Mouse (Mus musculus) left cerebral cortex, adult 11 months (tissue): ENCODE measurements at regions not wholly inside any gene's neighbourhood (a gene's known extent, or its start where the extent isn't known, plus 50 kb on each side); places are given as distances from the start of the nearest gene placed in this dataset.

ENCODE experiments used
- DNase-seq: peaks from one replicate; pipeline ENCODE4 v3.0.0; 2022; ENCODE audit warnings: low spot score

DNA sequence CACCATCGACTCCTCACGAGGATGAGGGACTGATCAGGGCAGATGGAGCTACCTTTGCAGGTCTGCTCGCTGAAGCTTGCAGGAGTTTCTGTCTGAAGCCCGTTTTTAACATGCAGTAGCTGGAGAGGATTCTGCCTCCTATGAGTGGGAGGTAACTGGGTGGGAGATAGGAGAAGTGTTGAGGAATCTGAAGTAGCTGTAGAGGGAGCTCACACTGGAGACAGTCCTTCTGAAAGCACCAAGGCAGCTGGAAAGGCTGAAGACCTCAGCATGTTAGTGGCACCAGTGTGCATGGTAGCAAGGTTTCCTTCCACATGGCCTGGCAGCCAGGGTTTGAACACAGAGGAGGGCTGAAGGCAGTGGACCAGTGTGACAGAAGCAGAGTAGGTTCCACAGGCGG lies 254.5 kb downstream of the Drd1 start:
- DNase-seq = no peak

DNA sequence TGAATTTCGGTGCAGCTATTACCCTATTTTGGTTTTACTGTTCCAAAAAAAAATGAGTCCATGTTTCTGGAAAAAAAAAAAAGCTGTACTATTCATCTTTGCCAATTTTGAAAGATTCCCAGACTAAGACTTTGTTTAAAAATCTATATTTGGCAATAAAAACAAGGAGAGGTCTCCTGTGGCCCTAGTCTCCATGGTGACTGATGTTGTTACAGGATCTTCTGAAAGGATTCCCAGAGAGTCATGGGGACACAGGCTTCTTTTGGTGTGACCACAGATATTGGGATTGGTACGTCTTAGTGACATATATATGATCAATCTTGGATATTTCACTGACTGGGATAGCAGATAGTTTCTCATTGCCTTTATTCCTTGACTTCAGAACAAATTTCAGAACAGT lies 266.7 kb downstream of the Drd1 start:
- no peak for DNase-seq

DNA sequence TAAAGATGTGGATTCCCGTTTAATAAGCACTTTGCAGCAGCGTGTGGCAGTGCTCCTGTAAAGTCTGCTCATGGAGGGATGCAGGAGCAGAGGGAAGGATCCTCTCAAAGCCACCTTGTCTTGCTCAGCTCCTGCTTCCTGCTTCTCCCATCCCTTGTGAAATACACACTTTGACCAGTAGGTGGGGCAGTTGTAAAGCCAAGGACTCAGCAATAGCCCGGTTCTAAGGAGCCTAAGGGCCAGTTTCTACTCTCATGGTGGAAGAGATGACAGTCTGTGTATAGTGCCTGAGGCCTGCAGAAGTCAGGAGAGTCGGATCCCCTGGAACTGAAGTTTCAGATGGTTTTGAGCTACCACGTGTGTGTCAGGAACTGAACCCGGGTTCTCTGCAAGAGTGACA lies 272.0 kb downstream of the Drd1 start:
- DNase-seq = peak; percentile 69

- no peak for DNase-seq
Observed at GRCm38 (mm10) chr13:53779150-53779549, 276.4 kb downstream of the Drd1 start.

GRCm38 (mm10) chr13:53776421-53776820 lies 279.1 kb downstream of the Drd1 start:
- DNase-seq = no peak

DNA sequence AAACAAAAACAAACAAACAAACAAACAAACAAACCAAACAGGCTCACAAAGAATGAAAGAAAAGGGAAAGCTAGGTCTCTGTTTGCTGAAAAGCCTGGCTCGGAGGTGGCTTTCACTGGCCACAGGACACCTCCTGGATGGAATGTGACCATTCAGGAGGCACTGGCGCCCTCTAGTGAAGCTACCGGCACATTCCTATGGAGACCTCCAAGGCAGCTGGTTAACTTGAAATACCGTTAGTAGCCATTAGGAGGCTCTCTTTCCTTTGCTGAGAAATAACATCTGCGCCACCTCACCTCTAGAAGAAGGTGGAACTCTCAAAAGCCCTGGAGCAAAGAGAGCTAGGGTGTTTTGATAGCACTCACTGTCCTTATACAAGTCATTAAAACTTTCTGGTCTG lies 279.8 kb downstream of the Drd1 start:
- DNase-seq = no peak

DNA sequence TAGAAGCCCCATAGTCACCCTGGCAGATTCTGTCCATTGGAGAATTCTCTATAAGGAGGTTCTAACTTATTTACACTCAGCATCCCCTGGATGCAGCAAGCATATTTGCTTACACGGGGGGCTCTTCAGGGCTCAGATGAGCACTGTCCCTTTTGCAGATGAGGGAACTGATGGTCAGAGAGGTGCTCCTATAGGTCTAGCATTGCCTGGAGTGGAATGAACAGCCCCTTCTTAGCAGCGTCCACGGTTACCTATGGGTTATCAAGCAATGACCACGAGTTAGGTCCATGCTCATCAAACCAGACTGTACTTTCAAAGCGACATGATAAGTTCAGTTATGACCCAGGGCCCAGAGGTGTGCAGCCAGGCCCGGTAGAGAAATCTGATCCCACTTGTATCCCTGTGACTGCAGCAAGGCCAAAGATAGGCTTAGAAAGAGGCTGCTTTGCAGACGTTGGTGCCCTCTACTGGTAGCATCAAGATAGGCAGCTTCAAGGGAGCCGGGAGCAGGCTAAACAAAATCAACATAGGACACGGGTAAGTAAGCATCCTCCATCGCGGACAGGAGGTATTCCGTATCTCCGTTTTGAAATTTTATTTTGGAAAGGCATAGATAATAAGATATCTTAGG lies 290.8 kb downstream of the Drd1 start:
- DNase-seq = peak; percentile 42

- DNase-seq = no peak
Observed at GRCm38 (mm10) chr13:53757576-53758237, 284.8 kb upstream of the Msx2 start.

GRCm38 (mm10) chr13:53756970-53757530 lies 284.2 kb upstream of the Msx2 start:
- no peak for DNase-seq

- DNase-seq = no peak
Observed at GRCm38 (mm10) chr13:53755046-53755615, 282.3 kb upstream of the Msx2 start.

DNA sequence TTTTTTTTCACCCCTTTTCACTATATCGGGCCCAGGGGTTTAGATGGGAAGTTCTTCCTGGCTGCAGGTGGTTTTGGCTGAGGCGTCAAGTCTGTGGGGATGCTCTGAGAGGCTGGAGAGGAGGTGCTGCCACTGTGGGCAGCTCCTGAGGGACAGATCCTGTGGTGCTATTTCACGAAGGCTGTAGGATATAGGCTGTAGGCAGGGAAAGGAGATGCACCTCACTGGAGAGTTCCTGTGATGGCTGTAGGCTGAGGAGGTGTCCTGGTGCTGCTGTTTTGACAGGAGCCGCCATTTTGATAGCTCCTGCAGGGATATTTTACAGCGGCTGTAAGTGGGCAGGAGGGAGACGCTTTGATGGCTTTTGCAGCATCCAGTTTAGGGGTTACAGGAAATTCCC lies 280.2 kb upstream of the Msx2 start:
- no peak for DNase-seq

DNA sequence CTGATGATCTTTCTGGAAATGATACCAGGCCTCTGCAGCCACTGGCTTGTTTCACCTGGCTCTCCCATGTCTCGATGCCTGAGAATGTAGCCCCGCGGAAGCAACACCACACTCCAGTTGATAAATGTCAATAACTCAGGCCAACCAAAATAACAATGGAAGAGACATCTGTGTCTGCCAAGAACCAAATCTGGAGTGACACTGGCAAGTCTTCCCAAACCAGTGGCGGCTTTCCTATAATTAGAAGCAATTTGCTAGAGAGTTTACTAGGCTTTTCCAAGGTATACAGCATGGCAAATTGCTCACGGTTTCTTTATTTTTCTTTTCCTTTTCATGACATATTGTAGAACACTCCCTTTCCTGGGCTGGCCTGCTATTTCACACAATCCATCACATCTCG lies 268.1 kb upstream of the Msx2 start:
- DNase-seq = no peak

- DNase-seq = no peak
Observed at GRCm38 (mm10) chr13:53739127-53739526, 266.3 kb upstream of the Msx2 start.

GRCm38 (mm10) chr13:53734944-53735343 lies 262.1 kb upstream of the Msx2 start:
- DNase-seq = no peak

GRCm38 (mm10) chr13:53730259-53730902 lies 257.5 kb upstream of the Msx2 start:
- no peak for DNase-seq

GRCm38 (mm10) chr13:53729848-53730247 lies 257.0 kb upstream of the Msx2 start:
- no peak for DNase-seq

DNA sequence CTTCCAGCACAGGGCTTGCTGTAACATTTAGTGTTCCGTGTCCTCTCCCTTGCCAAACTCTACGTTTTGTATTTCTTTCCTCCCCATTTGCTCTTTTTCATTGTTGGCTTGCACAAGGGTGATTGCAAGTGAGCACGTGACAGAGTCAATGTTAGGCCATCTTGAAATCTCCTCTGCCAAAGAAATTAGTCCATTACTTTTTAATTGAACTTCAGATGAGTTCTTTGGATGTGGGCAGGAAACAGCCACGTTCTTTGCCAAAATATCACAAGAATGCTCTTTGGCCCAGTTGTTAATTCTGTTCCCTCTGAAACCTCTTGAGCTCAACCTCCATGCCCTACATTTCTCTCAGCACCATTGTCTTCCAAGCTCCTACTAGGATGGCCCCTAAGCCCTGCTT lies 253.2 kb upstream of the Msx2 start:
- no peak for DNase-seq

DNA sequence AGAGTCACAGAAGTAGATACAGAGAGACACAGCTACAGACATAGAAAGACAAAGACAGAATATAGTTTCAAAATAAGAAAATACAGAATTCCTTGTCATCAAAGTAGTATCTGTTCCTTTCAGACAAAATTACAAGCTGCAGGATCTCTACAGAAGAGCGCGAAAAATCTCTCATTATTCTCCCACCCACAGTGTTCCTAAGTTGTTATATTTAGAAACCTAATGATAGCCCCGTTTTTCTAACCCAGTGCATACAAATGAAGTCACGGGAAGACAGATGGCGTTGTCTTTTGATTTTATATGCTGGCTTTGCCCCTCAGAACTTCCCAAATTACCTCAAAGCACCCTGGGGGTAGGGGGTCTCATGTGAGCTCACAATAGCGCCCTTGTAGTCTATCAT lies 250.0 kb upstream of the Msx2 start:
- no peak for DNase-seq

GRCm38 (mm10) chr13:53721038-53721463 lies 248.2 kb upstream of the Msx2 start:
- DNase-seq = no peak

- DNase-seq = no peak
Observed at GRCm38 (mm10) chr13:53717582-53717981, 244.7 kb upstream of the Msx2 start.

GRCm38 (mm10) chr13:53717086-53717485 lies 244.2 kb upstream of the Msx2 start:
- DNase-seq = no peak

DNA sequence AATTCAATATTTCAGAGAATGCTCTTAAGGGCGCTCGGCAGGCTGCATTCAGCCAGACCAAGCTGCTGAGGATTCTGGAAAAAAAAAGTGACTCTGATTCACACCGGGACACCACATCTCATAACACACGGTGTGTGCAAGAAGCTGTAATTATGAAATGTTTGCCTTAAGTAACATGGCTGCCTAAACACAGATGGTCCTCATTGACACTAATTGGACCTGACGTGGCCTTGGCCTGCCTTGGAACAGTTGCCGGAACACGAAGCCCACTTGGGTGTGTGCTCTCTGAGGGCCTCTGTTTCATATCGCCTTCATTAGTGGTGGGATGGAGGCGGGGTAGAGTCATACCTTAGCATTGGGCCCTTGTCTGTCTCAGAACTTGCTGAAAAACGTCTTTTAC lies 236.2 kb upstream of the Msx2 start:
- DNase-seq = no peak

DNA sequence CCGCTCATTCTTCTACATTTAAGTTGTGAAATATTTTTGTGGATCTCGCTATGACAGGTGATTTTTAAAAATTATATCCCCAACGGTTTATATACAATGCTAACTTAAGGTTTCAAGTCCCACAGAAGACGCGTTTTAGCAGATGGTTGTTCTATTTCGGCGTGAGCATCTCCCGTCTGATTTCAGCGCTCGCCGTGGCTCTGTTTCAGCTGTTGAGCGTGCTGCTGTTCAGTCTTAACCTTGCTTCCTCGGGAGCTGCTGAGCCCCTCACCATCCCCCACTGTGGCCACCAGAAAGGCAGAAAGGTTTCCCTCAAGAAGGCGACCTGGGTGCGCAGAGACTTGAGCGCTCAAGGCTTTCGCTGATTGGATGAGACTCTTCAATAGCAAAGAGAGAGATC lies 234.7 kb upstream of the Msx2 start:
- no peak for DNase-seq
